Mouse (Mus musculus) testis, adult 2 months (tissue): ENCODE data around the gene E130308A19Rik. TPM values are rescaled to one million over a fixed set of nuclear protein-coding genes. Genes with fewer than 3 reads are reported as not detected.

Experiments
- H3K27ac ChIP-seq: fragments of 200-500 bp; 2 replicates; pipeline ENCODE4 v1.5.1; 2012; ENCODE audit warnings: low read depth, low read length; ENCODE audit not compliant: control insufficient read depth, insufficient read depth
- H3K27me3 ChIP-seq: fragments of 200-500 bp; 2 replicates; pipeline ENCODE4 v1.6.1; 2012; ENCODE audit warnings: mild to moderate bottlenecking, low read length, moderate library complexity; ENCODE audit not compliant: control insufficient read depth, insufficient read depth
- H3K36me3 ChIP-seq: fragments of 200-500 bp; 2 replicates; pipeline ENCODE4 v1.6.1; 2012; ENCODE audit warnings: mild to moderate bottlenecking, low read length; ENCODE audit not compliant: control insufficient read depth, insufficient read depth
- H3K4me1 ChIP-seq: fragments of 200-500 bp; 2 replicates; pipeline ENCODE4 v1.6.1; 2012; ENCODE audit warnings: low read length; ENCODE audit not compliant: control insufficient read depth, insufficient read depth
- H3K4me3 ChIP-seq: fragments of 200-500 bp; 2 replicates; pipeline ENCODE4 v1.5.1; 2012; ENCODE audit warnings: low read depth, mild to moderate bottlenecking, low read length, moderate library complexity, mixed read lengths; ENCODE audit not compliant: control insufficient read depth
- CTCF ChIP-seq: fragments of 200-500 bp; IDR thresholded peaks from 2 replicates; pipeline ENCODE4 v1.5.1; 2012; ENCODE audit warnings: low read depth, mild to moderate bottlenecking, inconsistent platforms, low read length, moderate library complexity; ENCODE audit not compliant: control insufficient read depth, insufficient read depth, insufficient replicate concordance
- POLR2A ChIP-seq: fragments of 200-500 bp; IDR thresholded peaks from 2 replicates; pipeline ENCODE4 v1.6.1; 2012; ENCODE audit warnings: low read depth, mild to moderate bottlenecking, inconsistent platforms, low read length, moderate library complexity; ENCODE audit not compliant: control insufficient read depth
- polyA plus RNA-seq: library from polyadenylated mRNA; depleted of rRNA; stranded (reverse); fragments of >200 nt; gene quantifications from 2 replicates; pipeline ENCODE4 v1.2.3, GENCODE M21; 2012

Gene E130308A19Rik
- polyA plus RNA-seq, 1 experiment: 6.7 TPM

- H3K36me3 ChIP-seq: no peaks in the 10 kb centered on the region
- no peak for TF ChIP-seq POLR2A
- no peak for TF ChIP-seq CTCF
- no peak overlapping the region for H3K4me3 ChIP-seq
- no peak overlapping the region for H3K27ac ChIP-seq
- no peaks in the 10 kb centered on the region for H3K27me3 ChIP-seq
- H3K4me1 ChIP-seq: peaks cover 5% of the 10 kb centered on the region; the same call in 1 of the 2 replicates
These were observed 92.5 kb downstream of the E130308A19Rik start for GRCm38 (mm10) chr4:59718542-59718941.

GRCm38 (mm10) chr4:59719481-59720355, 93.7 kb downstream of the E130308A19Rik start:
- TF ChIP-seq CTCF (no peak), POLR2A (no peak)

GRCm38 (mm10) chr4:59721811-59722210, 95.8 kb downstream of the E130308A19Rik start:
- Histone ChIP-seq H3K27me3 (no peaks in the 10 kb centered on the region), H3K36me3 (no peaks in the 10 kb centered on the region), H3K4me3 (no peak overlapping the region), H3K27ac (no peak overlapping the region), H3K4me1 (peaks cover 5% of the 10 kb centered on the region; the same call in 1 of the 2 replicates)
- no peak for TF ChIP-seq POLR2A
- TF ChIP-seq CTCF: no peak

More at GRCm38 (mm10) chr4:59719481-59720355, 93.7 kb downstream of the E130308A19Rik start:
- Histone ChIP-seq H3K27me3 (no peaks in the 10 kb centered on the region), H3K27ac (no peak overlapping the region), H3K4me3 (peak overlapping the region; percentile 14), H3K36me3 (no peaks in the 10 kb centered on the region), H3K4me1 (peaks cover 5% of the 10 kb centered on the region; the same call in 1 of the 2 replicates)

GRCm38 (mm10) chr4:59725579-59725978, 99.6 kb downstream of the E130308A19Rik start:
- no peaks in the 10 kb centered on the region for H3K27me3 ChIP-seq
- no peaks in the 10 kb centered on the region for H3K36me3 ChIP-seq
- H3K4me3 ChIP-seq: no peak overlapping the region
- H3K27ac ChIP-seq: no peak overlapping the region
- TF ChIP-seq CTCF (no peak), POLR2A (no peak)
- H3K4me1 ChIP-seq: no peaks in the 10 kb centered on the region; the same call in 1 of the 2 replicates

GRCm38 (mm10) chr4:59726501-59726900, 100.5 kb downstream of the E130308A19Rik start:
- no peak for TF ChIP-seq CTCF
- no peak for TF ChIP-seq POLR2A
- Histone ChIP-seq H3K27ac (no peak overlapping the region), H3K4me3 (no peak overlapping the region), H3K4me1 (no peaks in the 10 kb centered on the region), H3K36me3 (no peaks in the 10 kb centered on the region), H3K27me3 (no peaks in the 10 kb centered on the region)

- Histone ChIP-seq H3K27me3 (no peaks in the 10 kb centered on the region), H3K4me3 (no peak overlapping the region), H3K36me3 (no peaks in the 10 kb centered on the region), H3K4me1 (no peaks in the 10 kb centered on the region), H3K27ac (no peak overlapping the region)
- TF ChIP-seq CTCF (no peak), POLR2A (no peak)
These were observed 101.3 kb downstream of the E130308A19Rik start for GRCm38 (mm10) chr4:59727187-59727877.

- no peaks in the 10 kb centered on the region for H3K4me1 ChIP-seq
- H3K27me3 ChIP-seq: no peaks in the 10 kb centered on the region
- no peak for TF ChIP-seq CTCF
- TF ChIP-seq POLR2A: no peak
- no peaks in the 10 kb centered on the region for H3K36me3 ChIP-seq
- no peak overlapping the region for H3K4me3 ChIP-seq
- H3K27ac ChIP-seq: no peak overlapping the region
These were observed 101.9 kb downstream of the E130308A19Rik start for GRCm38 (mm10) chr4:59727878-59728261.

GRCm38 (mm10) chr4:59728839-59729238, 102.8 kb downstream of the E130308A19Rik start:
- H3K27ac ChIP-seq: no peak overlapping the region
- H3K4me3 ChIP-seq: no peak overlapping the region
- TF ChIP-seq CTCF (no peak), POLR2A (no peak)
- H3K4me1 ChIP-seq: no peaks in the 10 kb centered on the region
- H3K36me3 ChIP-seq: no peaks in the 10 kb centered on the region
- H3K27me3 ChIP-seq: no peaks in the 10 kb centered on the region
